Mouse (Mus musculus) subcutaneous adipose tissue, adult 2 months (tissue): Measurements from ENCODE around the gene Cyp2c40. TPM values are rescaled to one million over a fixed set of nuclear protein-coding genes. Genes with fewer than 3 reads are reported as not detected.

Source experiments
- polyA plus RNA-seq: library from polyadenylated mRNA; depleted of rRNA; stranded (reverse); fragments of >200 nt; gene quantifications from 2 replicates; pipeline ENCODE4 v1.2.3, GENCODE M21; 2012; ENCODE audit warnings: low replicate concordance; rRNA removed

Gene Cyp2c40
- 0.09 TPM in 1 of 2 replicates, not detected in the other for polyA plus RNA-seq

DNA sequence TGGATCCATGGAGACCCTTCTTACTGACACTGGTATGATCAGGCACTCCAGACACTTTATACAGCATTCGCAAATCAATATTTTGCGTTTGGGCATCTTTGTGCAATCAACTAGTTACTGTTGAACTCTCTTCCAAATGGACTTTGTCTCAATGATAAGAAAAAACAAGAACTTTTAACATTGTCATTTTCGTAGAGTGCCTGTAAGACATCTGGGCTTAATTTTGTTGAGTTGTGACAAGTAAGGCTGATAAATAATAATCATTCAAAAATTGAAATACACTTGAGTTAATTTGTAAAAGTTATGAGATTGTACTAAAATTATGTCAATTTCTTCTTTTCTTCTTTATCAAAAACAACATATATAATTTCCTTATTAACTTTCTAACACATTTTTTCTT is at the start of gene Cyp2c40:
TSS of gene Cyp2c40 (minus strand) at position 101 of the 400 bp plus-strand sequence.

DNA sequence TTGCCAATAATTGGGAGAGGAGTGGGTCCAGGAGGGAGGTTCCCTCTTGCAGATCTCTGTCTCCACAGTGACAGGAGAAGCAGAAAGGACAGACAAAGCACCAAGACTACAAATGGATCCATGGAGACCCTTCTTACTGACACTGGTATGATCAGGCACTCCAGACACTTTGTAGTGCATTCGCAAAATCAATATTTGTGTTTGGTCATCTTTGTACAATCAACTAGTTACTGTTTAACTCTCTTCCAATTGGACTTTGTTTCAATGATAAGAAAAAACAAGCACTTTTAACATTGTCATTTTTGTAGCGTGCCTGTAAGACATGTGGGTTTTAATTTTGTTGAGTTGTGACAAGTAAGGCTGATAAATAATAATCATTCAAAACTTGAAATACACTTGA is 71.7 kb downstream of the Cyp2c40 start, which contains the start of gene Cyp2c68:
TSS of gene Cyp2c68 (minus strand) at position 135 of the 400 bp plus-strand sequence.

Other genes with a start within 250 kb of the Cyp2c40 start
- gene Cyp2c67, start 163.8 kb downstream of the Cyp2c40 start, polyA plus RNA-seq: not detected in 2 replicates
- not detected in 2 replicates for gene Cyp2c68, start 71.8 kb downstream of the Cyp2c40 start, polyA plus RNA-seq
- 0.06 and 0.07 TPM in 2 replicates for gene Cyp2c69, start 74.0 kb upstream of the Cyp2c40 start, polyA plus RNA-seq
- 0.12 TPM in 1 of 2 replicates, not detected in the other for gene Cyp2c37, start 179.6 kb upstream of the Cyp2c40 start, polyA plus RNA-seq